Mouse (Mus musculus): ENCODE data around the gene Ppp1r1a. TPM values are rescaled to one million over a fixed set of nuclear protein-coding genes. Genes with fewer than 3 reads are reported as not detected.
A peak's percentile ranks its signal among the peaks of the same experiment; 100 is the strongest.

The Ppp1r1a gene
- 19.9 and 24.6 TPM in 2 replicates for polyA plus RNA-seq (2011; ENCODE audit: insufficient read depth, insufficient read length, low read depth, missing spikeins)

DNA sequence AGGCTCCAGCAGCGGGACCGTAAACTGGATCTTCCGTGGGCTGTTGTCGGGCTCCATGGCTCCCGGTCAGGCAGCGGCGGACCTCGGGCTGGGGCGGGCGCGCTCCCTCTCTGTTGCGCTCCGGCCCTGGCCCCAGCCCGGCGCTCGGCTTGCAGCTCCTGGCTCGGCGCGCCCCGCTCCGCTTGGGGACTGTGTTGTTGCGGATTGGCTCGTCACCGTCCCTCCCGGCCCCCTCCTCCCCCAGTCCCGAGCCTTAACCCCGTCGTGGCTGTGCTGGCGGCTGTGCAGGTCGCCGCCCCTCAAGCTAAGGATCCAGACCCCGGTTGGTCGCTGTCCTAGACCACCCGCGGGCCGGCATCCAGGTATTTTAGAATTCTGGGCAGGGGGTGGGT is at the start of gene Ppp1r1a:
Ppp1r1a (minus strand) TSS at position 182 of the 392 bp plus-strand sequence.
- peak within 1 kb of the TSS; percentile 71 for H3K4me3 ChIP-seq (ENCODE audit: low read depth, low read length)
- H3K9ac ChIP-seq (ENCODE audit: low read depth, poor library complexity, severe bottlenecking): peak within 1 kb of the TSS; percentile 50
- no peaks in the 10 kb centered on the region for H3K27me3 ChIP-seq (ENCODE audit: control insufficient read depth, insufficient read depth, low read length, poor library complexity, severe bottlenecking)
- H3K36me3 ChIP-seq (ENCODE audit: control insufficient read depth, insufficient read depth, low read length, poor library complexity, severe bottlenecking): no peaks in the 10 kb centered on the region
- no peaks in the 10 kb centered on the region for H3K4me1 ChIP-seq (ENCODE audit: control insufficient read depth, insufficient read depth, low read length)
- TF ChIP-seq CTCF (IDR thresholded peaks at IDR 0.05; ENCODE audit: low read depth, low read length): no peak
- no peak for TF ChIP-seq EP300 (IDR thresholded peaks at IDR 0.05; ENCODE audit: insufficient read depth, low read depth, low read length)
- no peak for TF ChIP-seq POLR2A (IDR thresholded peaks at IDR 0.05; ENCODE audit: insufficient read depth, low read length)
- no peaks in the 10 kb centered on the region for H3K9me3 ChIP-seq (replicated peaks; ENCODE audit: control insufficient read depth, insufficient read depth, low read length, poor library complexity, severe bottlenecking)
- H3K27ac ChIP-seq (ENCODE audit: insufficient read depth, low read length): no peak within 1 kb of the TSS

DNA sequence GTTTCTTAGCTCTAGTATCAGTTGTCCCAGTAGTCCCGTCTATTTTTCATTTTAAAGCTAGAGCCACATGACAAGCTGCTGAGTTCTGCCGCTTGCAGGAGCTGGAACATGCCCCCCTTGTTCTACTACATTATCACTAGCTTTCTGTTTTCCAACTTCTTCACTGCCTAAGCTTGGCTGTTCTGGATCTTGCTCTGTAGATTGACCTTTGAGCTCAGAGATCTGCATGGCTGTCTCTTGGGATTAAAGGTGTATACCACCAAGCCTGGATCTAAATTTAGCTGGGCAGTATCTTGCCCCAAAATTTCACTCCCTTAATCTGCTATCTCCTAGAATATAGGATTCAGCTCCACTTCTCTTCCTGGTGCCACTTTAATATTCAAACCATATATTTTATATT is 48.1 kb upstream of the Ppp1r1a start:
- Histone ChIP-seq H3K9me3 (replicated peaks; ENCODE audit: control insufficient read depth, insufficient read depth, low read length, poor library complexity, severe bottlenecking) (no peaks in the 10 kb centered on the region), H3K4me1 (ENCODE audit: control insufficient read depth, insufficient read depth, low read length) (no peaks in the 10 kb centered on the region), H3K4me3 (ENCODE audit: low read depth, low read length) (no peak overlapping the region), H3K27me3 (ENCODE audit: control insufficient read depth, insufficient read depth, low read length, poor library complexity, severe bottlenecking) (no peaks in the 10 kb centered on the region; the same call in 1 of the 2 replicates), H3K9ac (ENCODE audit: low read depth, poor library complexity, severe bottlenecking) (no peak overlapping the region), H3K27ac (ENCODE audit: insufficient read depth, low read length) (no peak overlapping the region), H3K36me3 (ENCODE audit: control insufficient read depth, insufficient read depth, low read length, poor library complexity, severe bottlenecking) (no peaks in the 10 kb centered on the region)
- no peak for TF ChIP-seq POLR2A (IDR thresholded peaks at IDR 0.05; ENCODE audit: insufficient read depth, low read length)

DNA sequence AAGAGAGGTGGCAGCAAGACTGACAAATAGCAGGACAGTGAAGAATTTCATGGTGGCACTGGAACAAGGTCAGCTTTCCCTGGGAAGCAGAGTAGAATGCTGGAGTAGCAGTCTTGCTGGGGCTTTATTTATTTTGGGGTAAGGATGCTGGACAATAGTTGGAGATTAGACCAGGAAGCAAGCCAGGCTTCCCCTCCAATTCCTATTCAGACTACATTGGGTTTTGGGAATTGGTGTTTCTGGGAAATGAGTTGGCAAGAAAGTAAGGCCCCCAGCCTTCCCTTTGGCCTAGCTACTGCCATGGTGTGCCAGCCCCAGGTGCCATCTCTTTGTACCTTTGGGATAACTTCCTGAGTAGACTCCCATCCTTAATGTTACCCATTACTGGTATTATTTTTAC is 27.2 kb upstream of the Ppp1r1a start, which contains the start of gene Glycam1:
Glycam1 (minus strand) TSS at position 101 of the 400 bp plus-strand sequence.
- Histone ChIP-seq H3K27ac (ENCODE audit: insufficient read depth, low read length) (no peak within 1 kb of the TSS), H3K27me3 (ENCODE audit: control insufficient read depth, insufficient read depth, low read length, poor library complexity, severe bottlenecking) (peaks cover 2% of the 10 kb centered on the region; the same call in 1 of the 2 replicates), H3K9ac (ENCODE audit: low read depth, poor library complexity, severe bottlenecking) (no peak within 1 kb of the TSS), H3K9me3 (replicated peaks; ENCODE audit: control insufficient read depth, insufficient read depth, low read length, poor library complexity, severe bottlenecking) (no peaks in the 10 kb centered on the region), H3K4me1 (ENCODE audit: control insufficient read depth, insufficient read depth, low read length) (no peaks in the 10 kb centered on the region), H3K36me3 (ENCODE audit: control insufficient read depth, insufficient read depth, low read length, poor library complexity, severe bottlenecking) (no peaks in the 10 kb centered on the region), H3K4me3 (ENCODE audit: low read depth, low read length) (no peak within 1 kb of the TSS)
- no peak for TF ChIP-seq POLR2A (IDR thresholded peaks at IDR 0.05; ENCODE audit: insufficient read depth, low read length)
- TF ChIP-seq EP300 (IDR thresholded peaks at IDR 0.05; ENCODE audit: insufficient read depth, low read depth, low read length): no peak
- no peak for TF ChIP-seq CTCF (IDR thresholded peaks at IDR 0.05; ENCODE audit: low read depth, low read length)

DNA sequence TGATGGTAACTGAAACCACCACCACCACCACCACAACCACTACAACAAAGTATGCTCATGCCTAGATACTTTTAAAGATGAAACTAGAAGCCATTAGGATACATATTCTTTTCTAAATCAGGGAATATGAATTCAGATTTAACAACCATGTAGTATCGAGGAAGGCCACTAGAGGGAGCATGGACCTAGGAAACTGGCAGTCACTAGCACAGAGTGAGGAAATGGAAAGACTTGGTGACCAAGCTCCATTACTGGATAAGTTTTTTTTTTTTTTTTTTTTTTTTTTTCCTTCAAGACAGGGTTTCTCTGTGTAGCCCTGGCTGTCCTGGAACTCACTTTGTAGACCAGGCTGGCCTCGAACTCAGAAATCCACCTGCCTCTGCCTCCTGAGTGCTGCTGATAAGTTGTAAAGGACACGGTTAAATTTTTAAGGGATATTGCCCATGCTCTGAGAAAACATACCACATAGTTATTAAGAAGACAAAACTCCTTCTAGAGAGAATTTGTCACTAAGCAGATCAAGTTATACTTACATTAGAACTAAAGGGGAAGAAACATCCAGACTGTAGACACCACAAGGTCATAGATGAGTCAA is 14.4 kb upstream of the Ppp1r1a start:
- Histone ChIP-seq H3K9ac (ENCODE audit: low read depth, poor library complexity, severe bottlenecking) (no peak overlapping the region), H3K36me3 (ENCODE audit: control insufficient read depth, insufficient read depth, low read length, poor library complexity, severe bottlenecking) (no peaks in the 10 kb centered on the region; the same call in 1 of the 2 replicates), H3K4me3 (ENCODE audit: low read depth, low read length) (no peak overlapping the region), H3K27me3 (ENCODE audit: control insufficient read depth, insufficient read depth, low read length, poor library complexity, severe bottlenecking) (no peaks in the 10 kb centered on the region; the same call in 1 of the 2 replicates), H3K9me3 (replicated peaks; ENCODE audit: control insufficient read depth, insufficient read depth, low read length, poor library complexity, severe bottlenecking) (peaks cover 7% of the 10 kb centered on the region), H3K4me1 (ENCODE audit: control insufficient read depth, insufficient read depth, low read length) (no peaks in the 10 kb centered on the region), H3K27ac (ENCODE audit: insufficient read depth, low read length) (no peak overlapping the region)
- TF ChIP-seq CTCF (IDR thresholded peaks at IDR 0.05; ENCODE audit: low read depth, low read length) (peak; percentile 4), POLR2A (IDR thresholded peaks at IDR 0.05; ENCODE audit: insufficient read depth, low read length) (no peak)

DNA sequence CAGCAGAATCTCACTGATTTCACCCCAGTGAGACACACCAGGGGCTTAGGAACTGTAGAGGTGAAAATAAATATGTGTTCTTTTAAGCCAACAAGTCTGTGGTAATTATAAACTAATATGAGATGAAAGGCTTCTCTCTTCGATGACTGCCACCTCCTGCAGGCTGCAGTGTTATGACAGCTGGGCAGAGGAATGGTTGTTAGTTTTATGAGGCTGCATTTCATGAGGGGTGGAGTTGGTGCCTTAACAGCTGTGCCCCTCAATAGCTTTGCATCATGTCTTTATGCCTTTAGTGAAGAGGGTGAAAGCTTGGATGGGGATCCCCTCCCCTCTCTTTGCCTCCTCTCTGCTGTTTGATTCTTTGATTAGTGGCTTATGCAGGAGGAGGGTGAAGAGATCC is 13.2 kb upstream of the Ppp1r1a start:
- Histone ChIP-seq H3K4me3 (ENCODE audit: low read depth, low read length) (no peak overlapping the region), H3K9ac (ENCODE audit: low read depth, poor library complexity, severe bottlenecking) (no peak overlapping the region)
- TF ChIP-seq EP300 (IDR thresholded peaks at IDR 0.05; ENCODE audit: insufficient read depth, low read depth, low read length): no peak
- no peak for TF ChIP-seq CTCF (IDR thresholded peaks at IDR 0.05; ENCODE audit: low read depth, low read length)
- TF ChIP-seq POLR2A (IDR thresholded peaks at IDR 0.05; ENCODE audit: insufficient read depth, low read length): no peak

DNA sequence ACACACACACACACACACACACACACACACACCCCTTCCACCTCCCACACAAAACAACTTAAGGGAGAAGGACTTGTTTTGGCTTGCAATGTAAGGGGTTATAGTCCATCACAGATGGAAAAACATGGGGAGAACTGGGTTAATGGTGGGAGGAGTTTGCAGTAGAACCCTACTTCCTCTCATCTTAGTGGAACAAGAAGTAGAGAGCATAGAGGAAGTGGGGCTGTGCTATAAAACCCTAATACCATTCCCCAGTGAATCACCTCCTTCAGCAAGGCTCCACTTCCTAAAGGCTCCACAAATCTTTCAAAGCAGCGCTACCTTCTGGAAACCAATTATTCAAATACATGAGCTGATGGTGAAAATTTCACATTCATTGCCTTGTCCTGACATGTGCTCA is 11.7 kb upstream of the Ppp1r1a start:
- Histone ChIP-seq H3K27me3 (ENCODE audit: control insufficient read depth, insufficient read depth, low read length, poor library complexity, severe bottlenecking) (no peaks in the 10 kb centered on the region; the same call in 1 of the 2 replicates), H3K4me3 (ENCODE audit: low read depth, low read length) (no peak overlapping the region), H3K9me3 (replicated peaks; ENCODE audit: control insufficient read depth, insufficient read depth, low read length, poor library complexity, severe bottlenecking) (peaks cover 7% of the 10 kb centered on the region), H3K9ac (ENCODE audit: low read depth, poor library complexity, severe bottlenecking) (no peak overlapping the region), H3K27ac (ENCODE audit: insufficient read depth, low read length) (no peak overlapping the region), H3K36me3 (ENCODE audit: control insufficient read depth, insufficient read depth, low read length, poor library complexity, severe bottlenecking) (no peaks in the 10 kb centered on the region; the same call in 1 of the 2 replicates), H3K4me1 (ENCODE audit: control insufficient read depth, insufficient read depth, low read length) (no peaks in the 10 kb centered on the region)
- no peak for TF ChIP-seq POLR2A (IDR thresholded peaks at IDR 0.05; ENCODE audit: insufficient read depth, low read length)
- TF ChIP-seq CTCF (IDR thresholded peaks at IDR 0.05; ENCODE audit: low read depth, low read length): no peak
- no peak for TF ChIP-seq EP300 (IDR thresholded peaks at IDR 0.05; ENCODE audit: insufficient read depth, low read depth, low read length)

More for the DNA sequence above, 13.2 kb upstream of the Ppp1r1a start:
- no peaks in the 10 kb centered on the region; the same call in 1 of the 2 replicates for H3K36me3 ChIP-seq (ENCODE audit: control insufficient read depth, insufficient read depth, low read length, poor library complexity, severe bottlenecking)
- H3K27ac ChIP-seq (ENCODE audit: insufficient read depth, low read length): no peak overlapping the region
- no peaks in the 10 kb centered on the region for H3K4me1 ChIP-seq (ENCODE audit: control insufficient read depth, insufficient read depth, low read length)
- no peaks in the 10 kb centered on the region; the same call in 1 of the 2 replicates for H3K27me3 ChIP-seq (ENCODE audit: control insufficient read depth, insufficient read depth, low read length, poor library complexity, severe bottlenecking)
- H3K9me3 ChIP-seq (replicated peaks; ENCODE audit: control insufficient read depth, insufficient read depth, low read length, poor library complexity, severe bottlenecking): peaks cover 7% of the 10 kb centered on the region

All from ES-Bruce4 (cell line).